Mouse (Mus musculus): Measurements from ENCODE around the gene Sfpq. TPM values are rescaled to one million over a fixed set of nuclear protein-coding genes. Genes with fewer than 3 reads are reported as not detected.
"Not testable (repeated sequence)": the region's sequence is repeated elsewhere in the genome, so short reads cannot be mapped to it uniquely, and the experiment has no call there.

Gene Sfpq
- total and polyA plus RNA-seq, 3 experiments: 146 to 560 (median 170) TPM

GRCm38 (mm10) chr4:126983321-126983720 is 37.8 kb upstream of the Sfpq start:
- in situ Hi-C loops (cut with MboI; ENCODE audit: low pct_ligation_motif_present, low pct_unique_long_range_greater_than_20kb, low sequenced_read_pairs): no loop called here
- TF ChIP-seq ZC3H11A (IDR thresholded peaks at IDR 0.05; ENCODE audit: low read depth, low read length): no peak
- TF ChIP-seq SMC3 (IDR thresholded peaks at IDR 0.05; ENCODE audit: low read depth, low read length): no peak
- no peak for TF ChIP-seq MAZ (IDR thresholded peaks at IDR 0.05; ENCODE audit: low read depth, low read length)
- no peak for TF ChIP-seq PAX5 (IDR thresholded peaks at IDR 0.05; ENCODE audit: low read length)
- TF ChIP-seq POLR2AphosphoS2 (IDR thresholded peaks at IDR 0.05; ENCODE audit: low read depth, low read length): no peak
- no peak for TF ChIP-seq GABPA (IDR thresholded peaks at IDR 0.05; ENCODE audit: insufficient replicate concordance, low read depth, low read length)
- TF ChIP-seq MXI1 (IDR thresholded peaks at IDR 0.05; ENCODE audit: low read depth, low read length): no peak
- no peak overlapping the region for H3K27ac ChIP-seq (ENCODE audit: insufficient read depth, low read depth)
- H3K4me2 ChIP-seq (ENCODE audit: insufficient read depth, low read depth, poor library complexity, severe bottlenecking): no peak overlapping the region
- no peaks in the 10 kb centered on the region for H3K4me1 ChIP-seq (ENCODE audit: control insufficient read depth in 1 of 2, insufficient read depth in 2 of 2)
- H3K36me3 ChIP-seq (replicated peaks in 1 of 2; ENCODE audit: control insufficient read depth in 1 of 2, insufficient read depth in 1 of 2, low read length in 1 of 2): no peaks in the 10 kb centered on the region
- H3K79me2 ChIP-seq (replicated peaks; ENCODE audit: control insufficient read depth, extremely low read depth, insufficient read depth, poor library complexity, severe bottlenecking): no peaks in the 10 kb centered on the region
- H3K9me3 ChIP-seq (replicated peaks; ENCODE audit: low read length): no peaks in the 10 kb centered on the region
- dilution Hi-C loops (cut with MboI; ENCODE audit: extremely low pct_ligation_motif_present, extremely low pct_unique_long_range_greater_than_20kb, low sequenced_read_pairs): no loop called here
- H3K9ac ChIP-seq (ENCODE audit: insufficient read depth, low read depth): no peak overlapping the region
- no peaks in the 10 kb centered on the region for H3K27me3 ChIP-seq (replicated peaks)
- H3K4me3 ChIP-seq (replicated peaks in 1 of 3; ENCODE audit: low read depth in 2 of 3, low read length in 2 of 3, poor library complexity in 1 of 3): no peak overlapping the region
- DNase-seq (ENCODE audit: extremely low read depth): no peak

DNA sequence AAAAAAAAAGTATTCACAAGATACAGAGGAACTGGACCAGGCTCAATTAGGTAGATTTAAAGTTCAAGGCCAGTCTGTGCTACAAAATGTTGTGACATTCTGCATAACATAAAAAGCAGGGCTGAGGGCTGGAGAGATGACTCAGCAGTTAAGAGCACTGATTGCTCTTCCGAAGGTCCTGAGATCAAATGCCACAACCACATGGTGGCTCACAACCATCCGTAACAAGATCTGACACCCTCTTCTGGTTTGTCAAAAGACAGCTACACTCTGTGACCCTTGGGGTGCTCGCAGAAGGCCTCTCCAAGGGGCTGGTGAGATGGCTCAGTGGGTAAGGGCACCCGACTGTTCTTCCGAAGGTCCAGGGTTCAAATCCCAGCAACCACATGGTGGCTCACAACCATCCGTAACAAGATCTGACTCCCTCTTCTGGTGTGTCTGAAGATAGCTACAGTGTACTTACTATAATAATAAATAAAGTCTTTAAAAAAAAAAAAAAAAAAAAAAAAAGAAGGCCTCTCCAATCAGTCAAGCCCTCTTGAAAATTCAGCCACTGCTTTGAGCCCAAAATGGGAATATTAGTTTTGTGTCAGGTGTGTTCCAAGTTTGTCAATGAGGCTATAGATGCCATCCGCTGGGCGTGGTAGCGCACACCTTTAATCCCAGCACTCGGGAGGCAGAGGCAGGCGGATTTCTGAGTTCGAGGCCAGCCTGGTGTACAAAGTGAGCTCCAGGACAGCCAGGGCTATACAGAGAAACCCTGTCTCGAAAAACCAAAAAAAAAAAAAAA is 37.2 kb upstream of the Sfpq start:
- H3K9me3 ChIP-seq (replicated peaks; ENCODE audit: low read length); H3K27ac ChIP-seq (ENCODE audit: insufficient read depth, low read depth); H3K36me3 ChIP-seq (replicated peaks in 1 of 2; ENCODE audit: control insufficient read depth in 1 of 2, insufficient read depth in 1 of 2, low read length in 1 of 2); dilution Hi-C loops (cut with MboI; ENCODE audit: extremely low pct_ligation_motif_present, extremely low pct_unique_long_range_greater_than_20kb, low sequenced_read_pairs); H3K27me3 ChIP-seq (replicated peaks); H3K4me3 ChIP-seq (replicated peaks in 1 of 3; ENCODE audit: low read depth in 2 of 3, low read length in 2 of 3, poor library complexity in 1 of 3); H3K4me1 ChIP-seq (ENCODE audit: control insufficient read depth in 1 of 2, insufficient read depth in 2 of 2); DNase-seq (ENCODE audit: extremely low read depth); H3K9ac ChIP-seq (ENCODE audit: insufficient read depth, low read depth); H3K79me2 ChIP-seq (replicated peaks; ENCODE audit: control insufficient read depth, extremely low read depth, insufficient read depth, poor library complexity, severe bottlenecking); in situ Hi-C loops (cut with MboI; ENCODE audit: low pct_ligation_motif_present, low pct_unique_long_range_greater_than_20kb, low sequenced_read_pairs); H3K4me2 ChIP-seq (ENCODE audit: insufficient read depth, low read depth, poor library complexity, severe bottlenecking): not testable (repeated sequence)
- TF ChIP-seq TBP (conservative IDR thresholded peaks at IDR 0.05; ENCODE audit: low read depth, low read length): 0 out of 2 replicates have a peak, but pooled peaks have one; percentile 40

DNA sequence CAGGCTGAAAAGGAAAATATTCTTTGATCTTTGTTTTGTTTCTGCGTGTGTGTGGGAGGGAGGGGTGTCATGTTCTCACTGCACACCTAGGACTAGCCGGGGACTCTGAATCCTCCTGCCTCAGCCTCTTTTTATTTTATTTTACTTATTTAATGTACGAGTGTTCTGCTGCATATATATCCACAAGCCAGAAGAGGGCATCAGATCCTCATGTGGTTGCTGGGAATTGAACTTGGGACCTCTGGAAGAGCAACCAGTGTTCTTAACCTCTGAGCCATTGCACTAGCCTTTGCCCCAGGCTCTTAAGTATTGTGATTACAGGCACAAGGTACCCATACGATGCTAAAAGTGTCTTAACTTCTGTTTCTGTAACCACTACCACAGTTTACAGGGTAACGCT is 34.4 kb upstream of the Sfpq start:
- Histone ChIP-seq H3K36me3 (replicated peaks in 1 of 2; ENCODE audit: control insufficient read depth in 1 of 2, insufficient read depth in 1 of 2, low read length in 1 of 2) (no peaks in the 10 kb centered on the region), H3K9me3 (replicated peaks; ENCODE audit: low read length) (no peaks in the 10 kb centered on the region), H3K27ac (ENCODE audit: insufficient read depth, low read depth) (no peak overlapping the region), H3K4me1 (ENCODE audit: control insufficient read depth in 1 of 2, insufficient read depth in 2 of 2) (0 out of 4 replicates have a peak, but pooled peaks cover 0 to 3% of the 10 kb centered on the region in 2 experiments), H3K79me2 (replicated peaks; ENCODE audit: control insufficient read depth, extremely low read depth, insufficient read depth, poor library complexity, severe bottlenecking) (no peaks in the 10 kb centered on the region), H3K4me2 (ENCODE audit: insufficient read depth, low read depth, poor library complexity, severe bottlenecking) (no peak overlapping the region), H3K9ac (ENCODE audit: insufficient read depth, low read depth) (no peak overlapping the region), H3K4me3 (replicated peaks in 1 of 3; ENCODE audit: low read depth in 2 of 3, low read length in 2 of 3, poor library complexity in 1 of 3) (no peak overlapping the region), H3K27me3 (replicated peaks) (no peaks in the 10 kb centered on the region)
- in situ Hi-C loops (cut with MboI; ENCODE audit: low pct_ligation_motif_present, low pct_unique_long_range_greater_than_20kb, low sequenced_read_pairs) (no loop called here), dilution Hi-C loops (cut with MboI; ENCODE audit: extremely low pct_ligation_motif_present, extremely low pct_unique_long_range_greater_than_20kb, low sequenced_read_pairs) (no loop called here)
- DNase-seq (ENCODE audit: extremely low read depth): no peak
- TF ChIP-seq ZMIZ1 (IDR thresholded peaks at IDR 0.05; ENCODE audit: low read depth, low read length) (no peak), JUN (IDR thresholded peaks at IDR 0.05; ENCODE audit: insufficient read depth, low read depth, low read length) (no peak), RAD21 (IDR thresholded peaks at IDR 0.05; ENCODE audit: low read depth, low read length) (peak; percentile 16), MEF2A (IDR thresholded peaks at IDR 0.05; ENCODE audit: borderline replicate concordance, low read depth, low read length) (no peak), ZNF384 (IDR thresholded peaks at IDR 0.05; ENCODE audit: low read depth, low read length) (no peak), ELF1 (IDR thresholded peaks at IDR 0.05; ENCODE audit: low read depth, low read length) (no peak), CHD2 (IDR thresholded peaks at IDR 0.05; ENCODE audit: low read length) (no peak), MAX (IDR thresholded peaks at IDR 0.05; ENCODE audit: low read length) (no peak), IRF4 (IDR thresholded peaks at IDR 0.05; ENCODE audit: low read depth, low read length) (no peak), E2F4 (IDR thresholded peaks at IDR 0.05; ENCODE audit: insufficient replicate concordance, low read depth, low read length) (no peak), USF1 (IDR thresholded peaks at IDR 0.05; ENCODE audit: low read depth, low read length) (no peak), TCF12 (IDR thresholded peaks at IDR 0.05; ENCODE audit: low read depth, low read length) (no peak), RCOR1 (conservative IDR thresholded peaks at IDR 0.05; ENCODE audit: low read depth, low read length) (no peak), NRF1 (IDR thresholded peaks at IDR 0.05; ENCODE audit: low read depth, low read length) (no peak), TBP (conservative IDR thresholded peaks at IDR 0.05; ENCODE audit: low read depth, low read length) (0 out of 2 replicates have a peak, but pooled peaks have one; percentile 30), SMC3 (IDR thresholded peaks at IDR 0.05; ENCODE audit: low read depth, low read length) (0 out of 2 replicates have a peak, but pooled peaks have one; percentile 7), CTCF (conservative IDR thresholded peaks at IDR 0.05 in 1 of 2, IDR thresholded peaks at IDR 0.05 in 1 of 2; ENCODE audit: low read depth in 2 of 2, low read length in 2 of 2) (peak in 1 of 2 experiments; percentile 35; a peak in 2 of 4 replicates), PAX5 (IDR thresholded peaks at IDR 0.05; ENCODE audit: low read length) (no peak), CHD1 (IDR thresholded peaks at IDR 0.05; ENCODE audit: low read depth, low read length) (no peak)
